Mouse (Mus musculus) cerebellum, adult (tissue): Measurements from ENCODE around the gene Olfr895.

ENCODE experiments used
- ATAC-seq: cut with Nextera tagmentation; 2 replicates; pipeline ENCODE4 v1.9.2; 2017; ENCODE audit warnings: mild to moderate bottlenecking, moderate library complexity, mixed read lengths; ENCODE audit not compliant: insufficient number of reproducible peaks, low FRiP score, low TSS enrichment

Olfr895 gene

GRCm38 (mm10) chr9:38267551-38267950 is at the start of gene Olfr895:
Gene Olfr895 (plus strand): TSS chr9:38267851.
- no peak for ATAC-seq

- no peak for ATAC-seq
These were observed 15.2 kb upstream of the Olfr895 start, which contains the start of gene Olfr143 for GRCm38 (mm10) chr9:38252474-38252873. Gene Olfr143 (plus strand): TSS chr9:38252774.

- no peak for ATAC-seq
These were observed 23.2 kb downstream of the Olfr895 start, which contains the start of gene Olfr896-ps1 for GRCm38 (mm10) chr9:38290807-38291206. Gene Olfr896-ps1 (plus strand): TSS chr9:38291107.
